Mouse (Mus musculus): ENCODE results near the gene Tent5a.
A peak's percentile ranks its signal among the peaks of the same experiment; 100 is the strongest.

The Tent5a gene

GRCm38 (mm10) chr9:85327242-85328211 lies at the start of gene Tent5a:
TSS of gene Tent5a (minus strand) at chr9:85327348.
- DNase-seq: peak; percentile 8

GRCm38 (mm10) chr9:85376643-85377307 lies 49.6 kb upstream of the Tent5a start:
- no peak for DNase-seq

GRCm38 (mm10) chr9:85375152-85375551 lies 48.0 kb upstream of the Tent5a start:
- DNase-seq: no peak

GRCm38 (mm10) chr9:85372034-85372433 lies 44.9 kb upstream of the Tent5a start:
- no peak for DNase-seq

GRCm38 (mm10) chr9:85369512-85369911 lies 42.4 kb upstream of the Tent5a start:
- DNase-seq: no peak

- DNase-seq: no peak
Observed at GRCm38 (mm10) chr9:85357154-85357860, 30.2 kb upstream of the Tent5a start.

GRCm38 (mm10) chr9:85355559-85355958 lies 28.4 kb upstream of the Tent5a start:
- no peak for DNase-seq

GRCm38 (mm10) chr9:85347823-85348523 lies 20.8 kb upstream of the Tent5a start:
- DNase-seq: no peak

- no peak for DNase-seq
Observed at GRCm38 (mm10) chr9:85342892-85343785, 16.0 kb upstream of the Tent5a start.

- DNase-seq: no peak
Observed at GRCm38 (mm10) chr9:85340303-85340702, 13.2 kb upstream of the Tent5a start.

- DNase-seq: no peak
Observed at GRCm38 (mm10) chr9:85336046-85336445, 8.9 kb upstream of the Tent5a start.

- DNase-seq: no peak
Observed at GRCm38 (mm10) chr9:85331521-85331920, 4.4 kb upstream of the Tent5a start.

- peak; percentile 13 for DNase-seq
Observed at GRCm38 (mm10) chr9:85328259-85328658, 1.1 kb upstream of the Tent5a start.

GRCm38 (mm10) chr9:85326292-85327241 lies 581 bp downstream of the Tent5a start:
- no peak for DNase-seq

GRCm38 (mm10) chr9:85325201-85325868 lies 1.8 kb downstream of the Tent5a start:
- DNase-seq: no peak

- DNase-seq: no peak
Observed at GRCm38 (mm10) chr9:85324158-85324875, 2.8 kb downstream of the Tent5a start.

- DNase-seq: no peak
Observed at GRCm38 (mm10) chr9:85320167-85320951, 6.8 kb downstream of the Tent5a start.

- DNase-seq: no peak
Observed at GRCm38 (mm10) chr9:85316122-85316521, 11.0 kb downstream of the Tent5a start.

Data from cerebellum, adult 9-10 months (tissue).